Mouse (Mus musculus) CH12.LX (cell line): ENCODE data around the gene Krtap24-1. TPM values are rescaled to one million over a fixed set of nuclear protein-coding genes. Genes with fewer than 3 reads are reported as not detected.

Source experiments
- DNase-seq: peaks from one replicate; pipeline ENCODE4 v3.0.0-alpha.2; 2013; ENCODE audit errors: extremely low read depth
- H3K27ac ChIP-seq: 2 replicates; pipeline ENCODE4 v1.5.1; 2012; ENCODE audit warnings: low read depth, mild to moderate bottlenecking, control low read depth, moderate library complexity; ENCODE audit not compliant: insufficient read depth
- H3K27me3 ChIP-seq: replicated peaks from 2 replicates; pipeline ENCODE3; 2012; ENCODE audit warnings: inconsistent platforms
- H3K36me3 ChIP-seq, 2 experiments: replicated peaks in 1 of 2; 2 replicates each; pipeline versions ENCODE3 to v1.6.1; 2012; ENCODE audit warnings: inconsistent platforms in 1 of 2, low read length in 1 of 2, mild to moderate bottlenecking in 1 of 2, mixed read lengths in 1 of 2, moderate library complexity in 1 of 2; ENCODE audit not compliant: control insufficient read depth in 1 of 2, insufficient read depth in 1 of 2
- H3K4me1 ChIP-seq, 2 experiments: 2 replicates each; pipeline ENCODE4 v1.6.1; 2012; ENCODE audit warnings: inconsistent platforms in 1 of 2, moderate library complexity in 1 of 2; ENCODE audit not compliant: insufficient read depth in 2 of 2, control insufficient read depth in 1 of 2
- H3K4me2 ChIP-seq: 2 replicates; pipeline ENCODE4 v1.6.1; 2012; ENCODE audit warnings: low read depth, mild to moderate bottlenecking, control low read depth; ENCODE audit not compliant: poor library complexity, insufficient read depth, severe bottlenecking
- H3K4me3 ChIP-seq, 3 experiments: fragments of 150-350 bp in 1 of 3; sonication (generic) in 1 of 3; replicated peaks in 1 of 3; 2 replicates each; pipeline versions ENCODE3 to v1.5.1; 2011 to 2012; ENCODE audit warnings: low read depth in 2 of 3, low read length in 2 of 3, mild to moderate bottlenecking in 2 of 3, moderate library complexity in 2 of 3, control low read depth in 1 of 3, improper control_type of control experiment in 1 of 3, inconsistent platforms in 1 of 3, mixed read lengths in 1 of 3; ENCODE audit not compliant: poor library complexity in 1 of 3
- H3K79me2 ChIP-seq: replicated peaks from 2 replicates; pipeline ENCODE4 v1.6.1; 2012; ENCODE audit warnings: mild to moderate bottlenecking, moderate library complexity; ENCODE audit not compliant: control insufficient read depth, poor library complexity, insufficient read depth, severe bottlenecking; ENCODE audit errors: extremely low read depth
- H3K9ac ChIP-seq: 2 replicates; pipeline ENCODE4 v1.6.1; 2012; ENCODE audit warnings: low read depth, mild to moderate bottlenecking, control low read depth, moderate library complexity; ENCODE audit not compliant: insufficient read depth
- H3K9me3 ChIP-seq: replicated peaks from 2 replicates; pipeline ENCODE3; 2012; ENCODE audit warnings: low read length, inconsistent platforms, mixed read lengths
- CHD1 ChIP-seq: IDR thresholded peaks from 2 replicates; pipeline ENCODE4 v1.6.1; 2012; ENCODE audit warnings: low read depth, low read length, improper control_type of control experiment, inconsistent platforms
- E2F4 ChIP-seq: IDR thresholded peaks from 2 replicates; pipeline ENCODE4 v1.6.1; 2011; ENCODE audit warnings: low read depth, low read length, improper control_type of control experiment; ENCODE audit not compliant: insufficient replicate concordance
- GABPA ChIP-seq: IDR thresholded peaks from 2 replicates; pipeline ENCODE4 v1.6.1; 2012; ENCODE audit warnings: low read depth, low read length, improper control_type of control experiment, inconsistent platforms; ENCODE audit not compliant: insufficient replicate concordance
- HCFC1 ChIP-seq: IDR thresholded peaks from 2 replicates; pipeline ENCODE4 v1.6.1; 2012; ENCODE audit warnings: low read depth, mild to moderate bottlenecking, inconsistent platforms, low read length, improper control_type of control experiment
- IRF4 ChIP-seq: IDR thresholded peaks from 2 replicates; pipeline ENCODE4 v1.6.1; 2014; ENCODE audit warnings: low read depth, mild to moderate bottlenecking, inconsistent platforms, low read length, improper control_type of control experiment
- JUND ChIP-seq: conservative IDR thresholded peaks from 2 replicates; pipeline ENCODE4 v1.6.1; 2011; ENCODE audit warnings: low read depth, low read length, improper control_type of control experiment
- KAT2A ChIP-seq: IDR thresholded peaks from 2 replicates; pipeline ENCODE4 v1.6.1; 2012; ENCODE audit warnings: low read length, improper control_type of control experiment, inconsistent platforms; ENCODE audit not compliant: insufficient replicate concordance
- MAFK ChIP-seq: IDR thresholded peaks from 2 replicates; pipeline ENCODE4 v1.6.1; 2011; ENCODE audit warnings: low read length, improper control_type of control experiment; ENCODE audit not compliant: insufficient replicate concordance
- MAX ChIP-seq: IDR thresholded peaks from 2 replicates; pipeline ENCODE4 v1.6.1; 2011; ENCODE audit warnings: low read length, improper control_type of control experiment
- MEF2A ChIP-seq: IDR thresholded peaks from 2 replicates; pipeline ENCODE4 v1.6.1; 2014; ENCODE audit warnings: low read depth, mild to moderate bottlenecking, inconsistent platforms, low read length, improper control_type of control experiment, borderline replicate concordance
- MXI1 ChIP-seq: IDR thresholded peaks from 2 replicates; pipeline ENCODE4 v1.6.1; 2011; ENCODE audit warnings: mild to moderate bottlenecking, low read depth, low read length, improper control_type of control experiment
- NELFE ChIP-seq: IDR thresholded peaks from 2 replicates; pipeline ENCODE4 v1.6.1; 2011; ENCODE audit warnings: low read depth, low read length, improper control_type of control experiment
- RAD21 ChIP-seq: IDR thresholded peaks from 2 replicates; pipeline ENCODE4 v1.6.1; 2011; ENCODE audit warnings: low read depth, mild to moderate bottlenecking, low read length, improper control_type of control experiment, moderate library complexity
- RCOR1 ChIP-seq: conservative IDR thresholded peaks from 2 replicates; pipeline ENCODE4 v1.6.1; 2012; ENCODE audit warnings: low read depth, mild to moderate bottlenecking, inconsistent platforms, low read length, improper control_type of control experiment
- SIN3A ChIP-seq: IDR thresholded peaks from 2 replicates; pipeline ENCODE4 v1.6.1; 2012; ENCODE audit warnings: low read length, improper control_type of control experiment, inconsistent platforms
- SMC3 ChIP-seq: IDR thresholded peaks from 2 replicates; pipeline ENCODE4 v1.6.1; 2011; ENCODE audit warnings: low read depth, low read length, improper control_type of control experiment
- TCF12 ChIP-seq: IDR thresholded peaks from 2 replicates; pipeline ENCODE4 v1.6.1; 2014; ENCODE audit warnings: low read depth, mild to moderate bottlenecking, inconsistent platforms, low read length, improper control_type of control experiment
- UBTF ChIP-seq: IDR thresholded peaks from 2 replicates; pipeline ENCODE4 v1.6.1; 2012; ENCODE audit warnings: low read depth, mild to moderate bottlenecking, inconsistent platforms, low read length, improper control_type of control experiment, moderate library complexity
- USF1 ChIP-seq: IDR thresholded peaks from 2 replicates; pipeline ENCODE4 v1.6.1; 2014; ENCODE audit warnings: low read depth, mild to moderate bottlenecking, inconsistent platforms, low read length, improper control_type of control experiment
- USF2 ChIP-seq: conservative IDR thresholded peaks from 2 replicates; pipeline ENCODE4 v1.6.1; 2011; ENCODE audit warnings: low read depth, low read length, improper control_type of control experiment
- ZC3H11A ChIP-seq: IDR thresholded peaks from 2 replicates; pipeline ENCODE4 v1.6.1; 2012; ENCODE audit warnings: low read depth, mild to moderate bottlenecking, inconsistent platforms, low read length, improper control_type of control experiment
- ZMIZ1 ChIP-seq: IDR thresholded peaks from 2 replicates; pipeline ENCODE4 v1.6.1; 2012; ENCODE audit warnings: low read depth, mild to moderate bottlenecking, inconsistent platforms, low read length, improper control_type of control experiment
- ZNF384 ChIP-seq: IDR thresholded peaks from 2 replicates; pipeline ENCODE4 v1.6.1; 2012; ENCODE audit warnings: low read depth, low read length, improper control_type of control experiment, inconsistent platforms
- dilution Hi-C: fragments of 300-500 bp; cut with MboI; formaldehyde crosslinking; loops from 2 replicates; pipeline ENCODE4 v1.14.3; 2020; ENCODE audit warnings: low sequenced_read_pairs; ENCODE audit not compliant: extremely low pct_unique_long_range_greater_than_20kb, extremely low pct_ligation_motif_present
- in situ Hi-C: fragments of 300-500 bp; cut with MboI; formaldehyde crosslinking; loops from 3 replicates; pipeline ENCODE4 v1.14.3; 2019; ENCODE audit warnings: low sequenced_read_pairs, low pct_ligation_motif_present, low pct_unique_long_range_greater_than_20kb, mixed read lengths
- polyA plus RNA-seq: library from polyadenylated mRNA; unstranded; fragments of >175 nt; gene quantifications from 2 replicates; pipeline ENCODE4 v1.2.1, GENCODE M21; 2012; ENCODE audit warnings: low read depth; ENCODE audit not compliant: insufficient read length
- total RNA-seq, 2 experiments: library from RNA; depleted of rRNA; stranded (reverse); fragments of 300-350 nt in 1 of 2; fragments of >200 nt in 1 of 2; gene quantifications; 2 replicates each; pipeline ENCODE4 v1.2.3; 2012 to 2014

The Krtap24-1 gene
- total and polyA plus RNA-seq, 3 experiments, result not detected

- no peaks in the 10 kb centered on the region for H3K36me3 ChIP-seq
- H3K4me2 ChIP-seq, result no peak overlapping the region
- in situ Hi-C loops (no loop called here), dilution Hi-C loops (no loop called here)
- H3K9ac ChIP-seq, result no peak overlapping the region
- H3K4me3 ChIP-seq, result no peak overlapping the region
- no peaks in the 10 kb centered on the region for H3K4me1 ChIP-seq
- DNase-seq, result no peak
- no peak for TF ChIP-seq RAD21
- TF ChIP-seq MXI1, result no peak
- no peak for TF ChIP-seq ZNF384
- no peak for TF ChIP-seq E2F4
- no peak for TF ChIP-seq SIN3A
- no peak for TF ChIP-seq KAT2A
- no peak for TF ChIP-seq MAX
- peaks cover 52% of the 10 kb centered on the region for H3K9me3 ChIP-seq
- no peaks in the 10 kb centered on the region for H3K27me3 ChIP-seq
- H3K79me2 ChIP-seq, result no peaks in the 10 kb centered on the region
- H3K27ac ChIP-seq, result no peak overlapping the region
These were observed 39.9 kb upstream of the Krtap24-1 start for GRCm38 (mm10) chr16:88651952-88652351.

DNA sequence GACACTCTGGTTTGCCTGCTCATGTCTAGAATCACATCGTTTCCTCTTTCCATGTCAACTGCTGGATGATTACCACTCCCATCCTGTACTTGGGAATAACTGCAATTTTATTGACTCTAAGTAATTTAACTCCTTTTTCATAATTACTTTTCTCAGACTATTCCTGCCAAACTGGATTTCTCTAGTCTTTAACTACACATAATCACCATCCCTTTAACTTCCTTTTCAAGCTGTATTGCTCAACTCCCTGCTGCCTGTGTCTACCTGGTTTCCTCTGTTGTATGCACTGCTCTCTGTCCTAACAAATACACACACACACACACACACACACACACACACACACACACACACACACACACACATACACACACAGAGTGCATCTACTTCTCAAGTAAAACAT, 39.0 kb upstream of the Krtap24-1 start:
- H3K36me3 ChIP-seq, result no peaks in the 10 kb centered on the region
- H3K4me3 ChIP-seq, result no peak overlapping the region
- TF ChIP-seq ZMIZ1, result no peak
- no peak for TF ChIP-seq RCOR1
- TF ChIP-seq JUND, result no peak
- TF ChIP-seq USF2, result no peak
- no peak for TF ChIP-seq SMC3
- TF ChIP-seq RAD21, result no peak
- no peak for TF ChIP-seq USF1
- no peak for TF ChIP-seq CHD1
- no peak for TF ChIP-seq MAFK
- TF ChIP-seq UBTF, result no peak
- no peak for TF ChIP-seq GABPA
- TF ChIP-seq MEF2A, result no peak
- TF ChIP-seq NELFE, result no peak
- no peak for TF ChIP-seq IRF4
- TF ChIP-seq HCFC1, result no peak
- TF ChIP-seq TCF12, result no peak
- TF ChIP-seq ZC3H11A, result no peak
- no peak for TF ChIP-seq MAX
- dilution Hi-C loops (no loop called here), in situ Hi-C loops (no loop called here)
- no peaks in the 10 kb centered on the region for H3K79me2 ChIP-seq
- H3K4me1 ChIP-seq, result no peaks in the 10 kb centered on the region
- H3K27me3 ChIP-seq, result no peaks in the 10 kb centered on the region
- H3K4me2 ChIP-seq, result no peak overlapping the region
- no peak overlapping the region for H3K27ac ChIP-seq
- no peak overlapping the region for H3K9ac ChIP-seq
- peaks cover 54% of the 10 kb centered on the region for H3K9me3 ChIP-seq
- DNase-seq, result no peak
